Mouse (Mus musculus) myocyte (in vitro differentiated cells): ENCODE results near the gene Ogfrl1. TPM values are rescaled to one million over a fixed set of nuclear protein-coding genes. Genes with fewer than 3 reads are reported as not detected.

ENCODE experiments used
- H3K27me3 ChIP-seq: one replicate; pipeline ENCODE4 v1.6.1; 2011; ENCODE audit not compliant: control insufficient read depth, insufficient read depth, insufficient read length
- H3K36me3 ChIP-seq: one replicate; pipeline ENCODE4 v1.6.1; 2011; ENCODE audit not compliant: control insufficient read depth, insufficient read depth
- H3K4me2 ChIP-seq: one replicate; pipeline ENCODE4 v1.6.1; 2011; ENCODE audit warnings: low read depth, control low read depth
- H3K4me3 ChIP-seq: one replicate; pipeline ENCODE4 v1.5.1; 2011; ENCODE audit warnings: mild to moderate bottlenecking, control low read depth, moderate library complexity
- H3K79me2 ChIP-seq: one replicate; pipeline ENCODE4 v1.6.1; 2011; ENCODE audit not compliant: control insufficient read depth, insufficient read depth
- H3ac ChIP-seq: one replicate; pipeline ENCODE4 v1.6.1; 2011; ENCODE audit not compliant: control insufficient read depth, insufficient read length
- CEBPB ChIP-seq: IDR thresholded peaks from 2 replicates; pipeline ENCODE4 v1.6.1; 2011; ENCODE audit warnings: mild to moderate bottlenecking, moderate library complexity; ENCODE audit not compliant: poor library complexity, insufficient read depth, severe bottlenecking
- E2F4 ChIP-seq: IDR thresholded peaks from one replicate; pipeline ENCODE4 v1.6.1; 2011; ENCODE audit warnings: mild to moderate bottlenecking, control low read depth, moderate library complexity; ENCODE audit not compliant: insufficient read depth
- MAX ChIP-seq: IDR thresholded peaks from one replicate; pipeline ENCODE4 v1.6.1; 2011; ENCODE audit warnings: low read depth, mild to moderate bottlenecking, control low read depth
- MYOD1 ChIP-seq, 3 experiments: IDR thresholded peaks; one replicate each; pipeline ENCODE4 v1.6.1; 2011; ENCODE audit warnings: control low read depth in 2 of 3, low read depth in 2 of 3, mild to moderate bottlenecking in 2 of 3, moderate library complexity in 1 of 3; ENCODE audit not compliant: insufficient read length in 2 of 3, control insufficient read depth in 1 of 3
- MYOG ChIP-seq, 3 experiments: IDR thresholded peaks; one replicate each; pipeline ENCODE4 v1.6.1; 2011; ENCODE audit warnings: control low read depth in 2 of 3, low read depth in 2 of 3, mild to moderate bottlenecking in 2 of 3; ENCODE audit not compliant: insufficient read length in 2 of 3, control insufficient read depth in 1 of 3, insufficient read depth in 1 of 3
- POLR2AphosphoS2 ChIP-seq: IDR thresholded peaks from one replicate; pipeline ENCODE4 v1.6.1; 2011; ENCODE audit warnings: low read depth, control low read depth; ENCODE audit not compliant: insufficient read length
- REST ChIP-seq: IDR thresholded peaks from one replicate; pipeline ENCODE4 v1.6.1; 2011; ENCODE audit warnings: mild to moderate bottlenecking, control low read depth, moderate library complexity; ENCODE audit not compliant: insufficient read depth, insufficient read length
- SRF ChIP-seq: IDR thresholded peaks from one replicate; pipeline ENCODE4 v1.6.1; 2011; ENCODE audit warnings: low read depth; ENCODE audit not compliant: control insufficient read depth, insufficient read length
- TCF12 ChIP-seq: IDR thresholded peaks from one replicate; pipeline ENCODE4 v1.6.1; 2011; ENCODE audit warnings: mild to moderate bottlenecking, control low read depth; ENCODE audit not compliant: poor library complexity, insufficient read depth, severe bottlenecking
- TCF3 ChIP-seq: IDR thresholded peaks from one replicate; pipeline ENCODE4 v1.6.1; 2011; ENCODE audit warnings: low read depth, control low read depth; ENCODE audit not compliant: insufficient read length
- USF1 ChIP-seq: IDR thresholded peaks from one replicate; pipeline ENCODE4 v1.6.1; 2011; ENCODE audit warnings: low read depth, mild to moderate bottlenecking, control low read depth, moderate library complexity
- polyA plus RNA-seq: library from polyadenylated mRNA; unstranded; fragments of >200 nt; fragmentation: generic; extraction: Trizol; gene quantifications from one replicate; pipeline ENCODE4 v1.2.1, GENCODE M21; 2012; ENCODE audit warnings: missing spikeins

The Ogfrl1 gene
- polyA plus RNA-seq, 1 experiment: 0.61 TPM

GRCm38 (mm10) chr1:23322208-23322607 lies 75.4 kb downstream of the Ogfrl1 start:
- Histone ChIP-seq H3ac (no peak overlapping the region), H3K79me2 (no peaks in the 10 kb centered on the region), H3K27me3 (no peaks in the 10 kb centered on the region), H3K4me3 (no peak overlapping the region), H3K4me2 (no peak overlapping the region), H3K36me3 (peaks cover 3% of the 10 kb centered on the region)
- TF ChIP-seq USF1 (no peak), CEBPB (no peak), MYOG (IDR thresholded peaks at IDR 0.05; ENCODE audit: control insufficient read depth in 1 of 3, insufficient read depth in 1 of 3, insufficient read length in 2 of 3, low read depth in 2 of 3) (no peak), E2F4 (no peak), POLR2AphosphoS2 (no peak), REST (no peak), SRF (no peak), MAX (no peak)

GRCm38 (mm10) chr1:23321331-23321851 lies 76.2 kb downstream of the Ogfrl1 start:
- no peaks in the 10 kb centered on the region for H3K27me3 ChIP-seq
- no peaks in the 10 kb centered on the region for H3K79me2 ChIP-seq
- H3ac ChIP-seq: no peak overlapping the region
- H3K4me3 ChIP-seq: no peak overlapping the region
- TF ChIP-seq MYOG (IDR thresholded peaks at IDR 0.05; ENCODE audit: control insufficient read depth in 1 of 3, insufficient read depth in 1 of 3, insufficient read length in 2 of 3, low read depth in 2 of 3): no peak
- no peak for TF ChIP-seq USF1
- TF ChIP-seq REST: no peak
- TF ChIP-seq CEBPB: no peak
- no peak for TF ChIP-seq POLR2AphosphoS2
- no peak for TF ChIP-seq TCF12
- no peak for TF ChIP-seq E2F4
- TF ChIP-seq MYOD1 (IDR thresholded peaks at IDR 0.05; ENCODE audit: control insufficient read depth in 1 of 3, insufficient read length in 2 of 3, low read depth in 2 of 3): no peak
- TF ChIP-seq TCF3: no peak
- H3K36me3 ChIP-seq: peaks cover 3% of the 10 kb centered on the region
- no peak overlapping the region for H3K4me2 ChIP-seq

GRCm38 (mm10) chr1:23320591-23321195 lies 76.9 kb downstream of the Ogfrl1 start:
- H3K27me3 ChIP-seq: no peaks in the 10 kb centered on the region
- H3K4me2 ChIP-seq: no peak overlapping the region

More at GRCm38 (mm10) chr1:23320591-23321195, 76.9 kb downstream of the Ogfrl1 start:
- TF ChIP-seq REST (no peak), CEBPB (no peak), SRF (no peak), TCF12 (no peak), MYOD1 (IDR thresholded peaks at IDR 0.05; ENCODE audit: control insufficient read depth in 1 of 3, insufficient read length in 2 of 3, low read depth in 2 of 3) (no peak)
- Histone ChIP-seq H3ac (no peak overlapping the region), H3K36me3 (peaks cover 3% of the 10 kb centered on the region), H3K4me3 (no peak overlapping the region), H3K79me2 (no peaks in the 10 kb centered on the region)
